Mouse (Mus musculus): ENCODE measurements around the gene Gm11042. TPM values are rescaled to one million over a fixed set of nuclear protein-coding genes. Genes with fewer than 3 reads are reported as not detected.

The Gm11042 gene
- polyA plus RNA-seq, 2 experiments: not detected

- DNase-seq (ENCODE audit: low read depth in 3 of 3, low spot score in 3 of 3) (no peak), ATAC-seq (ENCODE audit: insufficient read depth) (no peak)
- Histone ChIP-seq H3K27me3 (ENCODE audit: control insufficient read depth, insufficient read depth, low read length) (no peaks in the 10 kb centered on the region), H3K4me2 (ENCODE audit: low read depth) (no peak overlapping the region), H3K36me3 (replicated peaks; ENCODE audit: control insufficient read depth, insufficient read depth, low read depth) (no peaks in the 10 kb centered on the region), H3K27ac (no peak overlapping the region), H3K9ac (replicated peaks) (no peak overlapping the region), H3K9me3 (ENCODE audit: control insufficient read depth, low read length) (no peaks in the 10 kb centered on the region), H3K4me3 (ENCODE audit: insufficient read depth in 1 of 2, low read depth in 2 of 2, low read length in 2 of 2) (no peak overlapping the region), H3K4me1 (replicated peaks; ENCODE audit: control insufficient read depth in 2 of 2, insufficient read depth in 2 of 2, low read length in 1 of 2) (no peaks in the 10 kb centered on the region)
- WGBS (ENCODE audit: insufficient replicate concordance): 1% methylated on average over 4 of the region's 4 CpGs
- TF ChIP-seq EP300 (IDR thresholded peaks at IDR 0.05; ENCODE audit: low read depth) (no peak), CTCF (IDR thresholded peaks at IDR 0.05; ENCODE audit: low read depth) (peak; percentile 37; the same call in 1 of the 2 replicates)
These were observed 22.6 kb downstream of the Gm11042 start for GRCm38 (mm10) chr12:74293624-74294023.

- no peaks in the 10 kb centered on the region for H3K4me1 ChIP-seq (replicated peaks; ENCODE audit: control insufficient read depth in 2 of 2, insufficient read depth in 2 of 2, low read length in 1 of 2)
- WGBS (ENCODE audit: insufficient replicate concordance): 62% methylated on average over 4 of the region's 4 CpGs
- no peaks in the 10 kb centered on the region for H3K9me3 ChIP-seq (ENCODE audit: control insufficient read depth, low read length)
- no peaks in the 10 kb centered on the region for H3K27me3 ChIP-seq (ENCODE audit: control insufficient read depth, insufficient read depth, low read length)
- H3K4me3 ChIP-seq (ENCODE audit: insufficient read depth in 1 of 2, low read depth in 2 of 2, low read length in 2 of 2): no peak overlapping the region
- no peak overlapping the region for H3K4me2 ChIP-seq (ENCODE audit: low read depth)
- no peak overlapping the region for H3K27ac ChIP-seq
- ATAC-seq (ENCODE audit: insufficient read depth) (no peak), DNase-seq (ENCODE audit: low read depth in 3 of 3, low spot score in 3 of 3) (no peak)
- no peaks in the 10 kb centered on the region for H3K36me3 ChIP-seq (replicated peaks; ENCODE audit: control insufficient read depth, insufficient read depth, low read depth)
- TF ChIP-seq EP300 (IDR thresholded peaks at IDR 0.05; ENCODE audit: low read depth) (no peak), CTCF (IDR thresholded peaks at IDR 0.05; ENCODE audit: low read depth) (no peak)
- H3K9ac ChIP-seq (replicated peaks): no peak overlapping the region
These were observed 25.2 kb downstream of the Gm11042 start for GRCm38 (mm10) chr12:74290983-74291382.

GRCm38 (mm10) chr12:74284685-74285054, 31.5 kb downstream of the Gm11042 start:
- no peak for DNase-seq (ENCODE audit: low read depth in 3 of 3, low spot score in 3 of 3)
- H3K4me2 ChIP-seq (ENCODE audit: low read depth): no peak overlapping the region; the same call in 1 of the 2 replicates
- WGBS (ENCODE audit: insufficient replicate concordance): 10% methylated on average over 11 of the region's 11 CpGs
- TF ChIP-seq EP300 (IDR thresholded peaks at IDR 0.05; ENCODE audit: low read depth): no peak
- no peak for TF ChIP-seq CTCF (IDR thresholded peaks at IDR 0.05; ENCODE audit: low read depth)
- no peak overlapping the region for H3K4me3 ChIP-seq (ENCODE audit: insufficient read depth in 1 of 2, low read depth in 2 of 2, low read length in 2 of 2)
- H3K9me3 ChIP-seq (ENCODE audit: control insufficient read depth, low read length): no peaks in the 10 kb centered on the region
- peaks cover 15% of the 10 kb centered on the region for H3K27me3 ChIP-seq (ENCODE audit: control insufficient read depth, insufficient read depth, low read length)
- H3K9ac ChIP-seq (replicated peaks): no peak overlapping the region
- H3K36me3 ChIP-seq (replicated peaks; ENCODE audit: control insufficient read depth, insufficient read depth, low read depth): no peaks in the 10 kb centered on the region
- H3K4me1 ChIP-seq (replicated peaks; ENCODE audit: control insufficient read depth in 2 of 2, insufficient read depth in 2 of 2, low read length in 1 of 2): no peaks in the 10 kb centered on the region
- no peak for ATAC-seq (ENCODE audit: insufficient read depth)
- H3K27ac ChIP-seq: no peak overlapping the region

- no peaks in the 10 kb centered on the region for H3K9me3 ChIP-seq (ENCODE audit: control insufficient read depth, low read length)
- no peak overlapping the region for H3K27ac ChIP-seq
- peaks cover 15% of the 10 kb centered on the region for H3K27me3 ChIP-seq (ENCODE audit: control insufficient read depth, insufficient read depth, low read length)
- no peaks in the 10 kb centered on the region for H3K4me1 ChIP-seq (replicated peaks; ENCODE audit: control insufficient read depth in 2 of 2, insufficient read depth in 2 of 2, low read length in 1 of 2)
- H3K4me2 ChIP-seq (ENCODE audit: low read depth): peak overlapping the region; percentile 2; the same call in 1 of the 2 replicates
- TF ChIP-seq CTCF (IDR thresholded peaks at IDR 0.05; ENCODE audit: low read depth): peak; percentile 40
- TF ChIP-seq EP300 (IDR thresholded peaks at IDR 0.05; ENCODE audit: low read depth): no peak
- H3K4me3 ChIP-seq (ENCODE audit: insufficient read depth in 1 of 2, low read depth in 2 of 2, low read length in 2 of 2): no peak overlapping the region
- ATAC-seq (ENCODE audit: insufficient read depth): no peak
- no peaks in the 10 kb centered on the region for H3K36me3 ChIP-seq (replicated peaks; ENCODE audit: control insufficient read depth, insufficient read depth, low read depth)
- WGBS (ENCODE audit: insufficient replicate concordance): 2% methylated on average over 49 of the region's 49 CpGs
- no peak overlapping the region for H3K9ac ChIP-seq (replicated peaks)
- no peak for DNase-seq (ENCODE audit: low read depth in 3 of 3, low spot score in 3 of 3)
These were observed 32.0 kb downstream of the Gm11042 start for GRCm38 (mm10) chr12:74284020-74284684.

DNA sequence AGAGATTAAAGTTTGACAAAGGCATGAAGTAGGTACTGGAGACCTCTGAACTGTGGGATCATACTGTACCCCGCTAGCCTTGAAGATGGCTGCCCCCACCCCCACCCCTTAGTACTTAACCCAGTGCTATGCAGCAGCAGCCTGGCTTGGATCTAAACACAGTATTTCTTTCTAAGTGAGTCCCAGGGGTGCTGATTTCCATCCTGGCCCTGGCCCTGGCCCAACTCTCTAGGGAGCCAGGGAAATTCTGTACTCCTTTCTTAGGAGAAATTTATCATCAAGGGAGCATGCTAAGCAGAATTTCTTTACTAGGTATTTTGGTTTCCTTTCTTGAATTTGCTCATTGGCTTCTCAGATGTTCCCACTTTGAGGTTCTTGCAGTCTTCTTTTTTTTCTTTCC, 33.3 kb downstream of the Gm11042 start:
- H3K36me3 ChIP-seq (replicated peaks; ENCODE audit: control insufficient read depth, insufficient read depth, low read depth): no peaks in the 10 kb centered on the region
- no peak overlapping the region for H3K9ac ChIP-seq (replicated peaks)
- H3K4me1 ChIP-seq (replicated peaks; ENCODE audit: control insufficient read depth in 2 of 2, insufficient read depth in 2 of 2, low read length in 1 of 2): no peaks in the 10 kb centered on the region
- 60% methylated on average over 1 of the region's 1 CpGs for WGBS (ENCODE audit: insufficient replicate concordance)
- peaks cover 15% of the 10 kb centered on the region for H3K27me3 ChIP-seq (ENCODE audit: control insufficient read depth, insufficient read depth, low read length)
- H3K9me3 ChIP-seq (ENCODE audit: control insufficient read depth, low read length): no peaks in the 10 kb centered on the region
- TF ChIP-seq EP300 (IDR thresholded peaks at IDR 0.05; ENCODE audit: low read depth): no peak
- TF ChIP-seq CTCF (IDR thresholded peaks at IDR 0.05; ENCODE audit: low read depth): no peak
- ATAC-seq (ENCODE audit: insufficient read depth): no peak
- no peak overlapping the region for H3K4me3 ChIP-seq (ENCODE audit: insufficient read depth in 1 of 2, low read depth in 2 of 2, low read length in 2 of 2)
- DNase-seq (ENCODE audit: low read depth in 3 of 3, low spot score in 3 of 3): no peak
- H3K4me2 ChIP-seq (ENCODE audit: low read depth): no peak overlapping the region
- no peak overlapping the region for H3K27ac ChIP-seq
